Mouse (Mus musculus) adipocyte (in vitro differentiated cells): ENCODE data around the gene Rnf24.

Experiments
- DNase-seq: peaks from one replicate; pipeline ENCODE4 v3.0.0-alpha.2; 2016; ENCODE audit warnings: low spot score

Gene Rnf24

GRCm38 (mm10) chr2:131352747-131353563, at the start of gene Rnf24:
Gene Rnf24, minus strand, starts transcription at chr2:131352892.
- DNase-seq, result peak; percentile 97

- DNase-seq, result no peak
These were observed 49.3 kb upstream of the Rnf24 start for GRCm38 (mm10) chr2:131401794-131402495.

- no peak for DNase-seq
These were observed 48.2 kb upstream of the Rnf24 start for GRCm38 (mm10) chr2:131400846-131401245.

GRCm38 (mm10) chr2:131397323-131397848, 44.7 kb upstream of the Rnf24 start:
- no peak for DNase-seq

GRCm38 (mm10) chr2:131386350-131386962, 33.8 kb upstream of the Rnf24 start:
- DNase-seq, result no peak

GRCm38 (mm10) chr2:131385176-131385575, 32.5 kb upstream of the Rnf24 start:
- DNase-seq, result no peak

- DNase-seq, result no peak
These were observed 26.8 kb upstream of the Rnf24 start for GRCm38 (mm10) chr2:131379541-131379940.

- DNase-seq, result no peak
These were observed 26.2 kb upstream of the Rnf24 start for GRCm38 (mm10) chr2:131378872-131379271.

- no peak for DNase-seq
These were observed 24.4 kb upstream of the Rnf24 start for GRCm38 (mm10) chr2:131377055-131377454.

- DNase-seq, result no peak
These were observed 21.0 kb upstream of the Rnf24 start for GRCm38 (mm10) chr2:131373656-131374055.

GRCm38 (mm10) chr2:131372276-131372877, 19.7 kb upstream of the Rnf24 start:
- peak; percentile 51 for DNase-seq

- peak; percentile 75 for DNase-seq
These were observed 19.1 kb upstream of the Rnf24 start for GRCm38 (mm10) chr2:131371811-131372210.

GRCm38 (mm10) chr2:131370828-131371227, 18.1 kb upstream of the Rnf24 start:
- DNase-seq, result peak; percentile 71

GRCm38 (mm10) chr2:131364689-131365088, 12.0 kb upstream of the Rnf24 start:
- DNase-seq, result no peak

- peak; percentile 70 for DNase-seq
These were observed 5.8 kb upstream of the Rnf24 start for GRCm38 (mm10) chr2:131358481-131358880.

- no peak for DNase-seq
These were observed 1.4 kb upstream of the Rnf24 start for GRCm38 (mm10) chr2:131354049-131354448.

GRCm38 (mm10) chr2:131353564-131353915, 848 bp upstream of the Rnf24 start:
- DNase-seq, result no peak

- peak; percentile 33 for DNase-seq
These were observed 535 bp downstream of the Rnf24 start for GRCm38 (mm10) chr2:131351968-131352746.

GRCm38 (mm10) chr2:131351471-131351870, 1.2 kb downstream of the Rnf24 start:
- no peak for DNase-seq

- DNase-seq, result peak; percentile 38
These were observed 2.4 kb downstream of the Rnf24 start for GRCm38 (mm10) chr2:131350301-131350700.

- no peak for DNase-seq
These were observed 7.1 kb downstream of the Rnf24 start for GRCm38 (mm10) chr2:131345556-131345955.
